Mouse (Mus musculus): ENCODE results near the gene Psmd10. TPM values are rescaled to one million over a fixed set of nuclear protein-coding genes. Genes with fewer than 3 reads are reported as not detected.

Psmd10 gene
- polyA plus RNA-seq, 1 experiment from 2014 or later, result 40.5 TPM

Other genes starting within 250 kb of the Psmd10 start
- gene Tex13b, start 143.3 kb downstream of the Psmd10 start, polyA plus RNA-seq (2015; fragmentation: Nextera tagmentation; extraction: Ambion mirVana), result not detected in 2 replicates
- not detected in 2 replicates for gene Vsig1, start 49.1 kb downstream of the Psmd10 start, polyA plus RNA-seq (2015; fragmentation: Nextera tagmentation; extraction: Ambion mirVana)
- gene Atg4a, start 179 bp upstream of the Psmd10 start, polyA plus RNA-seq (2015; fragmentation: Nextera tagmentation; extraction: Ambion mirVana), result 11.3 and 11.4 TPM in 2 replicates